Mouse (Mus musculus): ENCODE results near the gene Ccdc9. TPM values are rescaled to one million over a fixed set of nuclear protein-coding genes. Genes with fewer than 3 reads are reported as not detected.

Gene Ccdc9
- 10 to 100 TPM; 43.3 to 51.9 TPM for polyA plus RNA-seq (2017; shearing (Covaris generic))

DNA sequence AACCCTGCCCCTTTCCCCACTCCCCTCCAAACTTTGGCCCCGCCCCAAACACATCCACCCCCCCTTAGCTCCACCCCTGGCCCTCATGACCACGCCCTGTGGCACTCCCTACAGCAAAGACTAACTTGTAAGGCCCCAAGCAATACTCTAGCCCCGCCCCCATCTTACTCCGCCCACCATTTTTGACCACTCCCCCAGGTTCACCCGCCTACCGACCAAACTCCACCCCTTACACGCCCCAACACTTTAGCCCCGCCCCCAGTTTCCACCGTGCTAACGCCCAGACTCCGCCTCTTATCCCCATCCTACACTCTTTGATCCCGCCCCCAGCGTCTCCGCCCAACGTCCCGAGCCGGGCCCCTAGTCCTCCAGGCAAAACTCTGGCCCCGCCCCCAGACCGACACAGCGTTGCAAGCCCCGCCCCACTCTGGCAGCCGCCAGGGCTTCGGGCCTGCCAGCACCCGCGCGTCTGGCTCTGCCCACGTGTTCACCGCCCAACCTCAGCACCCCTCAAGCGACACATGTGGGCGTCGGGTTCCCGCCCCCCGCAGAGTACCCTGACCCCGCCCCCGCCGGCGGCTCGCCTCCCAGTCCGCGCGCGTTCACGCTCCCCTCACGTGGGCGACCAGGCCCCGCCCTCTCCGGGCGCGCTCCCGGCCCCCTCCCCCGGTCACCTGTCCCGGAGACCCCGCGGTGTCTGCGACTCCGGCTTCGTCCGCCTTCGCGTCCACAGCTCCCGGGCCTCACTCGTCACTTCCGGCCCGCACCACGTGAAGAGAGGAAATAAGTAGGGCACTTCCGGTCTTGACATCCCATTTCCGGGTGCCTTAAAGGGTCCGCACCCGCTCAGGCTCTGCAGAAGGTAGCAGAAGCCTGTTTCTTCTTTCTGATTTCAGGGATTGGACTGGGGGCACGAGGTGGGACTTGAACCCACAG is at the start of gene Ccdc9:
Gene Ccdc9 (minus strand): TSS at position 770 of the 936 bp plus-strand sequence.

DNA sequence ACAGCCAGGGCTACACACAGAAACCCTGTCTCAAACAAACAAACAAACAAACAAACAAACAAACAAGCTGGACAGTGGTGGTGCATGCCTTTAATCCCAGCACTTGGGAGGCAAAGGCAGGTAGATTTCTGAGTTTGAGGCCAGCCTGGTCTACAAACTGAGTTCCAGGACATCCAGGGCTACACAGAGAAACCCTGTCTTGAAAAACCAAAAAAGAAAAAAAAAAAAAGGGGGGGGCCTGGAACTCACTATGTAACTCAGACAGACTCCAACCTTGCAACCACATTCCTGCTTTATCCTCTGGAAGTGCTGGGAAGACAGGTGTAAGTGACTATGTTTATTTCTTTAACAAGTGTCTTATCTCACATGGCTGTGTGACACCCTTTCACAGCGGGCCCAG is 21.5 kb upstream of the Ccdc9 start, which contains the start of gene Bbc3:
Gene Bbc3 (plus strand): TSS at position 301 of the 400 bp plus-strand sequence.

DNA sequence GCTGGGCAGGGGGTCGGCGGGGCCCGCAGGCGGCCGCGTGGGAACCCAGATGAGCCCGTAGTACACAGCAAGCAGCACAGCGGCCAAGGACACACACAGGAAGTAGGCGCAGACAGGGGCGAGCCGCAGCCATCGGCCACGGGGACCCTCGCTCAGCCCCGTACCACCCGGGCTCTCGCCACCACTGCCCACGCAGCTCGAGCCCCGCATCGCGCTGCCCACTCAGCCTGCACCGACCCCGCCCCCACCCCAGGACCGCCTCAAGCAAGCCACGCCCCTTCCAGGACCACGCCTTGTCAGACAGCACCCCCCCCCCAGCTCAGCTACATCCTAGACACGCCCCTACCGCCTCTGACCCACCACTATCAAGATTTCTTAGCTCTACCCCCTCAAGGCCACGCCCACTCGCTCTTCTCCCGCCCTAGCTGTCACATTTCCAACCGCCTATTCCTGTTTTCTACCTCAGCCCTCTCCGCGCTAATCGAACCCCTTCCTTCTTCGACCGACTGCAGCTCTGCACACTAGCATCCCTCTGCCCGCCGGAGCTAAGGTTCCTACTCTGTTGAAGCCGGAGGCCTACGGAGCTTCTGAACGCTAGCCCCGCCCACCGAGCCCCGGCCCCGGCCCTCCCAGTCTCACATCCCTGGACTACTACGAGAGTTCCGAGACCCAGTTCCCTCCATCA is 13.4 kb downstream of the Ccdc9 start, which contains the start of gene Inafm1:
Gene Inafm1 (minus strand): TSS at position 537 of the 685 bp plus-strand sequence.

DNA sequence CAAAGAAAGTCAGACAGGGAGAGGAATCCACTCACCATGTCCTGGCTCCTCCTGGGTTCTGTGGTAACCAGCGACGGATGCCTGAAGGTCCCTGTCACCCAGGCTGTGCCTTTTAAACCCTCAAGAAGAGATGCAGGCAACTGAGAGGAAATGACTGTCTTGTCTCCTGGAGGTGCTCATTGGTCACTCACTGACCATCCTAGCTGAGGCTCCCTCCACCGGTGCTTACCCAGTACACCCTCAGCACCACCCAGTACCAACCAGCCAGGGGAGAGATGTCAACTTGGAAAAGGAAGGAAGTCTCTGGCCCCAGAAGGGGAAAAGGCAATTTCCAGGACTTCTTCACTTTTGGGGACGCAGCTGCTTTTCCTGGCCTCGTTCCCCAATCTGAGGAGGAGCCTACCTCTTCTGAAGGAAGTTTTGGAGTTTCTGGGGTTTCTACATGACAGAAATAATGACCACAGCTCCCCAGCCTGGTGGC is 27.4 kb downstream of the Ccdc9 start, which contains the start of gene C5ar1:
Gene C5ar1 (minus strand): TSS at position 431 of the 481 bp plus-strand sequence.

DNA sequence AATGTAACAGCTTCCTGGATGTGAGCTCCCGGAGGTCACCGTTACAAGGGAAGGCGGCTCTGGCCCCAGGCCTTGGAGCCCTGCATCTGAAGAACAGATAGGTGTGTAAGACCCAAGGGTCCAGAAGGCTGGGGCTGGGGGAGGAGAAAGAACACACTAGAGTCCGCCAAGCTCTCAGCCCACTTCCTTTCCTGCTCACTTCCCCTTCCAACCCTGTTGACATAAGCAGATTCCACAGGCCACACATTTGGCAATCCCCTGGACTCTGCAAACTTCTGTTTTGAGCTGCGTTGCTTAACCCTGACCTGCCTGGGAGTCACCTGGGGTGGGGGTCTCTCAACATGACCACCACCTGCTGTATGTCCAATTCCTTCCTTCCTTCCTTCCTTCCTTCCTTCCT is 42.5 kb downstream of the Ccdc9 start, which contains the start of gene C5ar2:
Gene C5ar2 (minus strand): TSS at position 88 of the 400 bp plus-strand sequence.

Other genes starting within 250 kb of the Ccdc9 start
- gene Bicra, start 238.9 kb downstream of the Ccdc9 start, polyA plus RNA-seq (2017; shearing (Covaris generic)), result 1 to 10 TPM; 5.9 to 7.1 TPM
- under 1 TPM in 1 of 2 experiments, not detected in 1; 0.10 TPM for gene Zfp541, start 225.0 kb downstream of the Ccdc9 start, polyA plus RNA-seq (2017; shearing (Covaris generic))
- 100 to 1,000 TPM; 196 to 221 TPM for gene Napa, start 188.3 kb downstream of the Ccdc9 start, polyA plus RNA-seq (2017; shearing (Covaris generic))
- gene Kptn, start 166.9 kb downstream of the Ccdc9 start, polyA plus RNA-seq (2017; shearing (Covaris generic)), result 10 to 100 TPM; 23.9 to 29.7 TPM
- not detected for gene Slc8a2, start 157.0 kb downstream of the Ccdc9 start, polyA plus RNA-seq (2017; shearing (Covaris generic))
- gene Meis3, start 111.7 kb downstream of the Ccdc9 start, polyA plus RNA-seq (2017; shearing (Covaris generic)), result 10 to 100 TPM; 40.0 to 47.0 TPM
- 10 to 100 TPM; 17.4 to 31.8 TPM for gene Dhx34, start 64.8 kb downstream of the Ccdc9 start, polyA plus RNA-seq (2017; shearing (Covaris generic))
- under 1 TPM in 1 of 2 experiments, not detected in 1; 0.37 TPM for gene C5ar2, start 42.6 kb downstream of the Ccdc9 start, polyA plus RNA-seq (2017; shearing (Covaris generic))
- 1 to 10 TPM in 1 of 2 experiments, under 1 TPM in 1; 0.17 to 1.1 TPM for gene C5ar1, start 27.3 kb downstream of the Ccdc9 start, polyA plus RNA-seq (2017; shearing (Covaris generic))
- gene Inafm1, start 13.2 kb downstream of the Ccdc9 start, polyA plus RNA-seq (2017; shearing (Covaris generic)), result 1 to 10 TPM; 5.6 to 5.7 TPM
- gene Bbc3, start 21.6 kb upstream of the Ccdc9 start, polyA plus RNA-seq (2017; shearing (Covaris generic)), result 10 to 100 TPM; 21.9 to 35.8 TPM
- gene Sae1, start 101.0 kb upstream of the Ccdc9 start, polyA plus RNA-seq (2017; shearing (Covaris generic)), result 100 to 1,000 TPM; 134 to 161 TPM
- gene Zc3h4, start 114.1 kb upstream of the Ccdc9 start, polyA plus RNA-seq (2017; shearing (Covaris generic)), result 10 to 100 TPM; 17.1 to 24.1 TPM
- gene Tmem160, start 166.0 kb upstream of the Ccdc9 start, polyA plus RNA-seq (2017; shearing (Covaris generic)), result 100 to 1,000 TPM; 151 to 193 TPM
- gene Npas1, start 190.9 kb upstream of the Ccdc9 start, polyA plus RNA-seq (2017; shearing (Covaris generic)), result under 1 TPM; 0.21 to 0.38 TPM